Mouse (Mus musculus): ENCODE data around the gene Spata7. TPM values are rescaled to one million over a fixed set of nuclear protein-coding genes. Genes with fewer than 3 reads are reported as not detected.
A peak's percentile ranks its signal among the peaks of the same experiment; 100 is the strongest.
"Not testable (repeated sequence)": the region's sequence is repeated elsewhere in the genome, so short reads cannot be mapped to it uniquely, and the experiment has no call there.

Gene Spata7
- polyA plus RNA-seq, 1 experiment: 7.4 TPM

DNA sequence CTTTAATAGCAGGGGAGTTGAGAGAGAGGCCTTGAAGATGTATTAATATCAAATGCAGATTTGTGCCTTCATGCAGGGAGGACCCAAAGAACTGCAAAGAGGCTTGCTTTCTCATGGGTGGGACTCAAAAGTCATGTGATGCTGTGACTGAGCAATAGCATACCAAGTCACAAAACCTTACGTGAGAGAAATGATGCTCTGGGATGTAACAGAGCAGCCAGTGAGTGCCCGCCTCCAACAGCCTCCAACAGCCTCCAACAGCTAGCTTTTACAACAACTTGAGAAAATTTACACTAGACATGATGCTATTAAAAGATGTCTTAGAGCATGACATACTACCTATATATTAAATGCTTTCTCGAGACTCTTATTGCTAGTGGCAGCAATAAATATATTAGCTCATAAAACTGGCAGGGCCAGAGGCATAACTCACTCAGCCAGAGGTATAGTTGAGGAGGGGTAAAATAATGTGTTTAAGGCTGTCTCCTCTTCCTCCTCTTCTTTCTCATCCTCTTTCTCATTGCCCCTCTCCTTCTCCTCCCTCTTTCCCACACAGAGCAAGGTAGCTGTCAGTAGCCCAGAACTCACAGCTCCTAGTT, 12.9 kb upstream of the Spata7 start:
- TF ChIP-seq CTCF (IDR thresholded peaks at IDR 0.05; ENCODE audit: low read depth, low read length): no peak
- TF ChIP-seq POLR2A (IDR thresholded peaks at IDR 0.05; ENCODE audit: borderline replicate concordance, low read depth, low read length): no peak
- H3K4me1 ChIP-seq (ENCODE audit: control insufficient read depth, insufficient read depth, low read length): no peaks in the 10 kb centered on the region
- H3K4me3 ChIP-seq (ENCODE audit: insufficient read depth, low read length): no peak overlapping the region
- H3K27ac ChIP-seq (ENCODE audit: insufficient read depth, low read depth, low read length): no peak overlapping the region

DNA sequence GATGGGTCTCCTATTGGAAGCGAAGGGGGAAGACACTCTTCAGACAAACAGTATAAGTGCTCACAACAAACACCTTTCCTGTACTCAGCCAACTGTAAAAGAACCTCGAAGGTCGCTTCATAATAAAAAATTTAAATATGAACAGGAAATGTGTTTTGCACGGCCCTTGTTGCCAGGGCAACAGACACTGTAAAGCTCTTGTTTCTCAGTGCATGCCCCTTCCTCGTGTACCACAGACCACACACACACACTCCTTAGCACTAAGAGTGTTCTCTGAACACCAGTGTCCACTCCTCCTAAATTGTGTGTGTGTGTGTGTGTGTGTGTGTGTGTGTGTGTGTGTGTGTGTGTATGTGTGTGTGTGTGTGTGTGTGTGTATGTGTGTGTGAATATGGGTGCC, 12.2 kb upstream of the Spata7 start:
- Histone ChIP-seq H3K4me1 (ENCODE audit: control insufficient read depth, insufficient read depth, low read length) (no peaks in the 10 kb centered on the region), H3K27ac (ENCODE audit: insufficient read depth, low read depth, low read length) (no peak overlapping the region), H3K4me3 (ENCODE audit: insufficient read depth, low read length) (no peak overlapping the region)
- no peak for TF ChIP-seq CTCF (IDR thresholded peaks at IDR 0.05; ENCODE audit: low read depth, low read length)
- TF ChIP-seq POLR2A (IDR thresholded peaks at IDR 0.05; ENCODE audit: borderline replicate concordance, low read depth, low read length): no peak

DNA sequence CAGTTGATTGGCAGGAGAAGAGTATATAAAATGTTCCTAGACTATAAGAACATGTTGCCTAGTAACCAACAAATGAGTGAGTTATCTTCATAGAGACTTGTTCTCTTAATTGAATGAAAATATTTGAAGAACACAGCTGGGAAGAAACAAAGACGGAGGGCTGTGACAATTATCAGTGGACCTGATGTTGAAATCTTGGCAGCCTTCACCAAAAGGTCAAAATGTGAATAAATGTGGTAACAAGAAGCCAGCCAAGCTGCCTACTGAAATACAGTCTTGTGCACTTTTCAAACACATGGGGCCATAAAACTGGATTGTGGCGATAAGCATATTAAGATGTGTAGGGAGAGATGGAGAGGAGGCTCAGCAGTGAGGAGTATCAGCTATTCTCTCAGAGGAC, 8.5 kb upstream of the Spata7 start:
- Histone ChIP-seq H3K27ac (ENCODE audit: insufficient read depth, low read depth, low read length) (no peak overlapping the region), H3K4me3 (ENCODE audit: insufficient read depth, low read length) (no peak overlapping the region), H3K4me1 (ENCODE audit: control insufficient read depth, insufficient read depth, low read length) (no peaks in the 10 kb centered on the region)
- TF ChIP-seq CTCF (IDR thresholded peaks at IDR 0.05; ENCODE audit: low read depth, low read length): no peak
- no peak for TF ChIP-seq POLR2A (IDR thresholded peaks at IDR 0.05; ENCODE audit: borderline replicate concordance, low read depth, low read length)

DNA sequence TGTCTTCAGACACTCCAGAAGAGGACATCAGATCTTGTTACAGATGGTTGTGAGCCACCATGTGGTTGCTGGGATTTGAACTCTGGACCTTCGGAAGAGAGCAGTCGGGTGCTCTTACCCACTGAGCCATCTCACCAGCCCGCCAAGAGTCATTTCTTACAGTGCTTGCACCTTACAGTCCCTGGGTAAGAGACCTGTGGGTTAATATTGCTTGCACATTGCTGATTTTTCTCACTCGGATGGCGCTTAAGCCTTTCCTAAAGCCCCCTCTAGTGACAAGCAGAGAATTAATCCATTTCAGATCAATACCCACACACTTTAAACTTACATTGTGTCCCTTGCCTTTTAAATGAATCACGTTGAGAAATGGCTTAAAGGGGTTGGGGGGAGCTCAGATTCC, 7.0 kb upstream of the Spata7 start:
- H3K4me3 ChIP-seq (ENCODE audit: insufficient read depth, low read length); H3K4me1 ChIP-seq (ENCODE audit: control insufficient read depth, insufficient read depth, low read length); H3K27ac ChIP-seq (ENCODE audit: insufficient read depth, low read depth, low read length): not testable (repeated sequence)

DNA sequence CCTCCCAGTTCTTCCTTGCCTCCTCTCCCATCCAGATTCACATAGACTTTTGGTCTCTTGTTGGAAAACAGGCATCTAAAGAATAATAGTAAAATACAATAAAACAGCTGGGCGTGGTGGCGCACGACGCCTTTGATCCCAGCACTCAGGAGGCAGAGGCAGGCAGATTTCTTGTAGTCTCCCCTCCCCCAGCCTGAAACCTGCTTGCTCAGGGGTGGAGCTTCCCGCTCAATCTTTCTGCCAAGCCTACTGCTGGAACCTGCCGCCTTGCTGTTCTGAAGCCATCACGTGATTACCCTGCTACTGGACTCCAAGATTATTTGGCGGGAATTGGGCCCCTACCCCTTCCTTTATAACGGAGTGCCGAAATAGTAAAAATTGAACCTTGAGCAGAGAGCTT, 4.7 kb upstream of the Spata7 start:
- not testable (repeated sequence) for H3K4me3 ChIP-seq (ENCODE audit: insufficient read depth, low read length); H3K4me1 ChIP-seq (ENCODE audit: control insufficient read depth, insufficient read depth, low read length); H3K27ac ChIP-seq (ENCODE audit: insufficient read depth, low read depth, low read length)

DNA sequence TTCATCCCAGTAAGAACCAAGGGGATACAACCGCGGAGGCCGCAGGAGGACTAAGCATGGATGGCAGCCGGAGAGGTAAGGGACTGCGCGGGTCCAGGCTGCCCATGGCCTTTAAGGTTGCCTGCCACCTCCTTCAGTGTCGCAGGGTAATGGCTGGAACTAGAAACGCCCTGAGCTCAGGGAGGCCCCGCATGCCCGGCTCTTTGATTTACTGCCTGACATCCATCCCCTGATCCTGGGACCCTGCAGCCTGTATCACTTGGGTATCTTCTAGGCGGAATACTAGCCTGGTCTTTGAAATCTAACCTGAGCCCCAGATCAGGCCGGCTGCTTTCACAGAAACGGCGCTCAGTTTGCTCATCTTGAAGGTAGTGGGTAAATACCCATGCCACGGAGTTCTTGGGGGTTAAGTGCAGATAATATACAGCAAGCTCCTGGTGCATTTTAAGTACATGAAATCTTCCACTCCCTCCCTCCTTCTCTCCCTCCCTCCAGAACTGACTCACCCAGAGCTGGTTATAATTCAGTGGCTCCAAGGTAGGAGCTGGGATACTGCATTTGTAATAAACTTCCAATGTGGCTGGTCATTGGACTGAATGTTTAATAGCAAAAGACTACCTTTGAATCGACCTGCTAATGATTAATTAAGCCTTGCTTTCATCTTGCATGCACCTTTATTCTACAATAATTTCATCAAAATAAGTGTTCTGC, 458 bp downstream of the Spata7 start:
- peak overlapping the region; percentile 93 for H3K4me3 ChIP-seq (ENCODE audit: insufficient read depth, low read length)
- TF ChIP-seq POLR2A (IDR thresholded peaks at IDR 0.05; ENCODE audit: borderline replicate concordance, low read depth, low read length): no peak
- TF ChIP-seq CTCF (IDR thresholded peaks at IDR 0.05; ENCODE audit: low read depth, low read length): no peak
- H3K4me1 ChIP-seq (ENCODE audit: control insufficient read depth, insufficient read depth, low read length): no peaks in the 10 kb centered on the region
- H3K27ac ChIP-seq (ENCODE audit: insufficient read depth, low read depth, low read length): no peak overlapping the region

DNA sequence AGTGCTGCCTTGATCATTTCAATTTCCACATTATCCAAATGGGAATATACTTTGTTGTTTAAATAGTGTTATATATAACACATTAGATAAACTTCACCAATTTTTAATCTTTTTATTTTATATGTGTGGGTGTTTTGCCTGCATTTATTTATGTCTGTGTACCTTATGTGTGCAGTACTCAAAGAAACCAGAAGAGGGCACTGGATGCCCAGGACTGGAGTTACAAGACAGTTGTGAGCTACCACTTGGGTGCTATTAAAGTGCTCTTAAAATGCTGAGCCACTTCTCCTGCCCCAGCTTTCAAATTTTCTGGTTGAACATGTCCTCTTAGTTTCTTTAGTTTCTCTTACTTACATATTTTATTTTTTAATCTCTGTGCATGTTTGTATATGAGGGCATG, 16.9 kb downstream of the Spata7 start:
- Histone ChIP-seq H3K27ac (ENCODE audit: insufficient read depth, low read depth, low read length) (no peak overlapping the region), H3K4me1 (ENCODE audit: control insufficient read depth, insufficient read depth, low read length) (no peaks in the 10 kb centered on the region; the same call in 1 of the 2 replicates), H3K4me3 (ENCODE audit: insufficient read depth, low read length) (no peak overlapping the region)
- TF ChIP-seq CTCF (IDR thresholded peaks at IDR 0.05; ENCODE audit: low read depth, low read length) (no peak), POLR2A (IDR thresholded peaks at IDR 0.05; ENCODE audit: borderline replicate concordance, low read depth, low read length) (no peak)

DNA sequence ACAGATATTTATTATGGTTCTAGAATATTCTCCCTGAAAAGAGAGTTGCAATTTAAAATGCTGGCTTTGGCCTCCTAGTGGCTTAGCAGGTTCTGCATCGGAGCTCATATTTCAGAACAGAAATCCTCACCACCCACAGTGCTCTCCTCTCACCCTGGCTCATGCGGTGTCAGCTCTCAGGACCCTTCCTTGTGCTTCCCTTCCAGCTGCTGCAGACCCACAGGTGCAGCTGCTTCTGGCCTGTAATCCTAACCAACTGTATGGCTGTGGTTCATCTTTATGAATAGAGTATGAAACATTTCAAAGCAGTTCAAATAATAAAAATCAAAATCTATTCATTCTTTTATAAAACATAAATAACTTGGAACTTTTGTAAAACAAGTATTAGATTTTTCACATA, 28.9 kb downstream of the Spata7 start:
- Histone ChIP-seq H3K4me1 (ENCODE audit: control insufficient read depth, insufficient read depth, low read length) (no peaks in the 10 kb centered on the region), H3K4me3 (ENCODE audit: insufficient read depth, low read length) (no peak overlapping the region), H3K27ac (ENCODE audit: insufficient read depth, low read depth, low read length) (no peak overlapping the region)
- TF ChIP-seq POLR2A (IDR thresholded peaks at IDR 0.05; ENCODE audit: borderline replicate concordance, low read depth, low read length): no peak
- no peak for TF ChIP-seq CTCF (IDR thresholded peaks at IDR 0.05; ENCODE audit: low read depth, low read length)

DNA sequence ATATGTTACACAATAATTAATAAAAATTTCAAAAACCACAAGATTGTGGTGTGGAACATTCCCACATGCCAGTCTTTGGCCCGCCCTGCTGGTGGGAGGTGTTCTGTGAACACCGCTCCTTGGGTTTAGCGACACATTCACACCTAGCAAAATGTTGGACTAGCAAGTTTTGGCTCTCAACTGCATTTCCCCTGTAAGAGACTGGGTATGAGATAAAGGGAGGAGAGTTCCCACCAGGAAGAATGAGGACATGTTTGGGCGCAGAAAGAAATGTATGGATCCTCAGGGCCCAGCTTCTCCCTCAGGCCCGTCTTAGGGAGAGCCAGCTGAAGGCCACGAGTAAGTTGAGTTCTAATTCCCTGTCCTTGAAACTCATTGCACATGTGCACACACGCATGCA, 34.7 kb downstream of the Spata7 start:
- TF ChIP-seq POLR2A (IDR thresholded peaks at IDR 0.05; ENCODE audit: borderline replicate concordance, low read depth, low read length) (no peak), CTCF (IDR thresholded peaks at IDR 0.05; ENCODE audit: low read depth, low read length) (no peak)
- H3K4me3 ChIP-seq (ENCODE audit: insufficient read depth, low read length): no peak overlapping the region
- no peaks in the 10 kb centered on the region for H3K4me1 ChIP-seq (ENCODE audit: control insufficient read depth, insufficient read depth, low read length)
- no peak overlapping the region for H3K27ac ChIP-seq (ENCODE audit: insufficient read depth, low read depth, low read length)

DNA sequence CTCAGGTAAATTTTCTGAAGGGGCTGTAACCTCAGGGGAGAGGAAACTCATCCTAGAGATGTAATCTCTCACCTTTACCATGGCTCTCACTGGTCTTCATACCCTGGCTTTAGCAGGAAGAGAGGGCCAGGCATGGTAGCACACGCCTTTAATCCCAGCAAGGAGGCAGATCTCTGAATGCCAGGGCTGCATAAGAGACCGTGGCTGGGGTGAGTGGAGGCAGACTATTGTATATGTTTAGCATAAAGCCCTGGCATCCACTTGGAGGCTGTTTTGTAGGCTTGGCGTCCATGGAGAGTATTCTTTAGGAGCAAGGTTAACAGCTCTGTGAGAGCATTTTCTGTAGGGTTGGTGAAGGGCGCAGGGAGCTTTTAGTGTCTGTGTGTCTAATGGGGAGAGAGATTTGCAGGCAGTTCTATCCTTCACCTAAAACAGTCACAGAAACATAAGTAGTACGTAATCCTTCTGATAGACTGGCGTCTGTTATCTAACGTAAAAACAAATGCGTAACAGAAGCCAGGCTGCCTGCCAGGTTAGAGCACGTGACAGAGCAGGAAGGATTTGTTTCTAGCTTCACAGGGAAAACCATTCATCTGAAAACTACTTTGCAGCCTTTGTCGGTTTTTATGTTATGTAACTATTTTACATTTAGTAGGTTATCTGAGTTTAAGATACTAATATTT, 40.3 kb downstream of the Spata7 start:
- TF ChIP-seq POLR2A (IDR thresholded peaks at IDR 0.05; ENCODE audit: borderline replicate concordance, low read depth, low read length) (no peak), CTCF (IDR thresholded peaks at IDR 0.05; ENCODE audit: low read depth, low read length) (no peak)
- Histone ChIP-seq H3K27ac (ENCODE audit: insufficient read depth, low read depth, low read length) (no peak overlapping the region), H3K4me3 (ENCODE audit: insufficient read depth, low read length) (no peak overlapping the region), H3K4me1 (ENCODE audit: control insufficient read depth, insufficient read depth, low read length) (no peaks in the 10 kb centered on the region)
